Mouse (Mus musculus) cerebellum, postnatal 25 days (tissue): ENCODE results near the gene Syn3.
"Not testable (repeated sequence)": the region's sequence is repeated elsewhere in the genome, so short reads cannot be mapped to it uniquely, and the experiment has no call there.

Experiments used
- DNase-seq, 2 experiments: peaks; one replicate each; pipeline ENCODE4 v3.0.0; 2021; ENCODE audit warnings: mixed read lengths in 2 of 2

Syn3 gene

DNA sequence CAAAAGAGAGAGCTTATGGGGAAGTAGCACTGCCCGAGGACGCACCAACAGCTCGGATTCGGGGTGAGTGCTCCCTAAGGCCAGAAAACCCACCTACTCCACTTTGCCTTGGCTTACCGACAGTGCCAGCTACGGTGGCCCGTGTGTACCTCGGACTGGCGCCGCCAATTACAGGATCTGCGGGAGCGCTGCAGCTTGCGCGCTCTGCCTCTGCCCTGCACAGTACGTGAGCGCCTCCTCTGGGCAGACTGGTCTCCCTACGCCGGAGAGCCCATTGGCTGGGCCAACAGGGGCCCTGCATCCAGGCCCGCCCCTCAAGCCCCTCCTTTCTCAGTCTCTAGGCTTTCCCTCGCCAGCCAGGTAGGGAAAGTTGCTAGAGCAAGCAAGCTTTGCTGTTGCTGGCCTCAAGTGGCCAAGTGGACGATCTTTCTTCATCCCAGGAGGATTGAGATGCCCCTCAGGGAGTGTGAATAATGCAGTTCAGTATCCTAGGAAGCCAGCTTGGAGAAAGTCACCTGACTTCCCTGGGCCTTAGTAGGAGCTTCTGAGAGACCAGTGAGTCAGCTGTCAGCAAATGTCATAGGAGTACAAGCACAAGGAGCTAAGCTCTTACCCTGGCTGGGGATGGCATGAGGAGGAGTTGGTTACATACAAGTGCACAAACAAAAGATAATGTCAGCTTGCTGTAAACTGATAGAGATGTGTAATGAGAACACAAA, at the start of gene Syn3:
Syn3 (minus strand) TSS at position 224 of the 719 bp plus-strand sequence.
- peak; percentile 95 to 98 for DNase-seq

DNA sequence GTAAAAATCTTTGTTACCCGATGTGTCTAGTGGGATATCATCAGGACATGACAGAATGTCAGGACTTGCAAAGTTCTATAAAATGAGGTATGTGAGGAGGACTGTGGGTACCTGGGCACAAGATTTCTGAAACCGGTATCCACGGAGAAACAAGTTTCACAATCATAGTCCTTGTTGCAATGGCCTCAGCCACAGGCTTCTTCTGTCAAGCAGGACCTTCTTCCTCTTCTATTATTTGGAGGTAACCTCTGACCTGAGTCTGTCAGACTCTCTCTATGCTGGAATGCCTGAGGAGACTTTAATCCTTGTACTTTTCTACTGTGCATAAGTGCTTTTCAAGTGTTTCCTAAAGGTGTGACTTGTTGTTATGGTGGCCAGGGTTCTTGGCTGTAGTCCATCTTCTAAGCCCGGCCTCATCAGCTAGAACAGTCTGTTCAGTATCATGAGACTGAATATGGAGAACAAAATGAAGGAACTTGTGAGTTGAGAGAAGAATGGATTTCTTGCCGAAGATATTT, 27.7 kb upstream of the Syn3 start:
- not testable (repeated sequence) for DNase-seq

DNA sequence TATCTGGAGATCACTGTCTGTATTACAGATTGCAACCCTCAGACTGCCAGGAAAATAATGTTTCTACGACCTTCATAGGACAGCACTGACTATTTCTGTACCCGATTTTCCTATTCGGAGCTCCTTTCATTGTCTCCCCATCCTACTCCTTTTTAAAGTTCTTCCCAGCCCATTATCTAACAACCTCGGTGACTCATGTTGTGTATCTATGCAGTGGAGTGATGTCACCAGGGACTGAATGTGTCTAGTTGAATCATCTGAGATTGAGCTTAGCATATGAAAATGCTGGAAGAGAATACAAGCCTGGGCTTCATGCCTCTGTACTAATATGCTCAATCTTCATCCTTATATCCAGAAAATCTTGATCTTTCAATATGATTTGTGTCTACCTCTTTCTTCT, 15.1 kb upstream of the Syn3 start:
- no peak for DNase-seq

DNA sequence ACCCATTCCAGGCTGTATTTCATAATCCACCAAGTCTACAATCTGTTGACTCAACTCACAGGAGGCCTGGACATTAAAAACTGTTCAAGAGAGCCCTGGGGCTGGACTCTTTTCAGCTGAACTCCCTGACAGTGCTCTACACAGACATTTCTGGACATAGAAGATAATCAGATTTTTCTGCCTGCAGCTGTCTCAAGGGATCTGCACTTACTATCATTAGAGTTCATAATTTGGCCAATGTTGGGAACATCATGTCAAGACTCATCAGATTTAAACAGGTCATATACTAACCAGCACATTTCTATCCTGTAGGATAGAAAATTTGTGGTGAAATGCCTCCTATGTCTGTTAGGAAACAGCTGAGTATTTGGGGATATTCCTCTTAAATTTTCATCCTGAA, 12.2 kb upstream of the Syn3 start:
- DNase-seq = no peak

DNA sequence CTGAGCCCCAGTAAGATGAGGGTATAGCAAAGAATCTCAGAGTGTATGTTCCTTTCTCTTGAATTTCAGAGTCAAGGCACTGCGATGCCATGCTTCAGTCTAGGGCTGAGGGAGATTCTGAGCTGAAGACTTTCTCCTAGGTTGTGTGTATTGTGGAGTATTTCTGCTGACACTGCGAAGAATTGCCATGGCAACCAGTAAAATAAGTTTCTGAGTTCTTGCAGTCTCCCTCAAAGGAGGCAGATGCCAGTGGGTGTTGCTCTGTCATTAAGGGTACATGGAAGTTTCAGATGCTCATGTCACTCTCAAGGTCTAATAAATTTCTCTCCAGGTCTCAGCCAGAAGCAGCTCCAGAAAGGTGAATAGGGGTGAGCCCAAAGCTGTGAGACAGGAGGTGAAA, 3.4 kb upstream of the Syn3 start:
- DNase-seq = no peak

DNA sequence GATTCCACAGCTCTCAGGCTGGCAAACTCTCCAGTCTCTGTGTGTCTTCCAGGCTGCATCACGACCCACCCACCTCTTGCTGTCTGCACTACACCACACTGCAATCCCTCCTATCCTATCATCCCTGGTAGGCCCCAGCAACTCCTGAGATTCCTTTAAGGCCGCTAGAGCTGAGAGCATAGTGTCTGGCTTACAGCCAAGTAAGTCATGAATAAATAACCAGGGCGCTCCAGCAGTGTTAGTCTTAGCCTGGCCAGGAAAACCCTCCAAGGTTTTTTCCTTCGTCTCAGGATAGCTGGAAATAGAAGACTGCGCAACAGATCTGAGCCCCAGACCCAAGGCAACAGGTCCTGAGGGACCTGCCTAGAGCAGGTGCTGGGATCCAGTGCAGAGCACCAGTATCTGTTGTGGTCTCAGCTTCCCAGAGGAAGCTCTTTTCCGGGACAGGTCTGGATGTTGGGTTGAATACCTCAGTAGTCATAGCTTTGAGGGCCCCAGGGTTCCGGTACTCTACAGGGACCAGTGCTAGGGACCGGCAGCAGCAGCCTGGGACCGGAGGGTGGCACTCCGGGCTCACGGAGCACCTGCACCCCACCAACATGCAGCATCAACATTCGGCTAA, 534 bp downstream of the Syn3 start:
- DNase-seq = no peak

DNA sequence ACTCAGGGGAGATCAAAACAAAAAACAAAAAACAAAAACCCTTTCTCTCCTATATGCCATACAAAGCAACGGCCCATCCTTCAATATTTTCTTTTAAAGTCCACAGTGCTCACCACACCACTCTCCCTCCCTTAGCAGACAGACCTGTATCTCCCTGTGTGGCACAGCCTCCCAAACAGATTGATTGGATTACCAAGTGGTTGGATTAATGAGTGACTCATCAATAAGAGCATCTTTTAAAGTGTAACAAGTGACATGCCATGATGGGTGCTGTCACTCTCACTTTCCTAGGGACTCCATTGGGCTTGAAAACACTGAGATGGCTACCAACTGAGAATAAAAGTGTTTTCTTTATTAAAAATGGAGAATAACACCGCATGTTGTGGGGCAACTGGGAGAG, 2.8 kb downstream of the Syn3 start:
- no peak for DNase-seq

DNA sequence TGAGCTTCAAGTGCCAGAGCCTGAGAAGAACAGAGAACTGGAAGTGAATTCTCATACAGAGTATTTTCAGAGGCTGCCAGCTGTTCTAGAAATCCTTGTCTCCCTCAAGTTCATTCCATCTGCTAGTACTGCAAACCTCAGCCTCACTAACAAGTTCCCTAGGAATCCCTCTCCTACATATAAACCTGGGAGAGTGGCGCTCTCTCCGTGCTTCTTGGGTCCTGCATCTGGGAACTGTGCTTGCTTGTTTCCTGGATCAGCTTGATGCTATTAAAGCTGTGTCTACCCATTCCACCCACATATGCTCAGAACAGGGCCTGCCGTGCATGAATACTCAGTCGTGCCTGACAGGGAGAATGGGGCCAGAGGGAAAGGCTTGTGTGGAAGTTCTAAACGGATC, 5.6 kb downstream of the Syn3 start:
- no peak for DNase-seq

DNA sequence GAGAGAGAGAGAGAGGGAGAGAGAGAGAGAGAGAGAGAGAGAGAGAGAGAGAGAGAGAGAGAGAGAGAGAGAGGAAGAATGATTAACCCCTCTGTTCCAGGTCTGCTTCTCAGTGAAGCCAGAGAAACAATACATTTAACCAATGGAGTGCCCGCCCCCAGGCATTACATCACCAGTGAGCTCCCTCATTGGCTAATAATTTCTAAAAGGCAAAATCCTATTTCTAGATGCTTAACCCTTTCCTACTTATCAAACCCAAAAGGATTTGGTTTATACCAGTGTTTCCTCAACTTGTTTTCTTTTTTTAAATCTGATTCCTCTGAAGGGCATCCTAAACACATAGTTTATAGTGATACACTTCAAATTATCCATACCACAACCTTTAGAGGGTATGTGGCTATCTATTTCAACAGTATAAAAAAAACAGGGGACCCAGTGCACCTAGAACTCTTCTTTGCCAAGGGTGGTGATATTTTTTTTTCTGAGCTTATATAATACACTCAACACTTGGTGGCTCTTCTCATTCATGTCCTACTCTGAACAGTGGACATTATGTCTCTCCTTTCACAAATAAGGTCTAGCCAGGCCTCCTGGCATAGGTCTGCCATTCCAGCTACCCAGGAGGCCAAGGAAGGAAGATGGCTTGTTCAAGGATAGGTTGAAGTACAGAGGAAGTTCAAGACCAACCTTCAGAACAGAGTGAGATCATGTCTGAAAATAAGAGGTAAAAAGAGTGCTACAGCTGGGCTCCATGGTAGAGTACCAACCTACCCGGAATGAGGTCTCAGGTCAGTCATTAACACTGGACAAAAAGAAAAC, 6.4 kb downstream of the Syn3 start:
- DNase-seq = peak in 1 of 2 experiments; percentile 71

DNA sequence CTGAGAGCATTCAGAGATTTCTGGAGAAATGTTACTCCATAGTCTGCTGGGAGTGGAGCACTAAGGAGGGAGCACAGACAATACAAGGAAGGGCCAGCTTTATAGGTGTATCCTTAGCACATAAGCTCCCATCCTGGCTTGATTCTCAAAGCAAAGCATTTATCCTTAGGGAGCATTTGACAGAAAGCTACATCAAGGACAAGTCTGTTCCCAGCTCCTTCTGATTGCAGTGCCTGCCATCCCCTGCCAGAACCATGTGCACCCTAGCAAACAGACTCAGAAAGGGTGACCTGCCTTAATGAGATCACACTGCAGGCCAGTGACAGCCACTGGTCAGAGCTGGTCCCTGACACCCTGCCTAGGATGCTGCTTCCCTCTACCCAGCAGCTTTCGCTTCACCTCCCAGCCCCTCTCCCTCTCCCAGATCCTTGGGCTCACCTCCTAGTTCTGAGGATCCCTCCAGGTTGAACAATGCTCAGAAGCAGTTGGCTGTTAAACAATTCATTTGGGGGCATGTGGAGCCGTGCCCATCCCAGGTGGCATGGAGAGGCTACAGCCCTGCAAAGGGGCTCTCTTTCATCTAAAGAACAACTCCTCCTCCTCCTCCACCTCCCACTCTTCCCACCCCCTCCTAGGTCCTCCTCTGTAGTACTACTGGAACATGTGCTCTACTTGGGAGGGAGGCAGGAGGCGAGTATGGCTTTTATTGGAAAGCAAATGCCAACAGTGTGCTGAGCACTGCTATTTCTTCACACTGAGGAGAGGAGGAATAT, 7.2 kb downstream of the Syn3 start:
- DNase-seq = peak; percentile 42 to 47

DNA sequence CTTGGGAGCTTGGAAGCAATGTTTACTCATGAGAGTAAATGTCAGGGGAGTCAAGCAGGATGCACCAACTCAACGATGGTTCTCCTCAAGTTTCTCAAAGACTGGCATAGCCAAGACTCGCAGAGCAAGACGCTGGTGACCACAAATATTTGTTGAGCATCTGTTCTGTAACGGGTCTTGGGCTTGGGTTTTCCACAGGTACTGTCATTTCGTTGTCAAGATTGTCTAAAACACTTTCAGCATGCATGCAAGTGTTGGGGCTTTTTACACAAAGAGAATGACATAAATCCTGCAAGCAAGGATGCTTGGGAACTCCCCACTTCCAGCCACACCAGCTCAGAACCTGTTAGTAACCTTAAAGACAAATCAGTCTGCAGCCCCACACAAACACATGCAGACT, 10.2 kb downstream of the Syn3 start:
- no peak for DNase-seq

DNA sequence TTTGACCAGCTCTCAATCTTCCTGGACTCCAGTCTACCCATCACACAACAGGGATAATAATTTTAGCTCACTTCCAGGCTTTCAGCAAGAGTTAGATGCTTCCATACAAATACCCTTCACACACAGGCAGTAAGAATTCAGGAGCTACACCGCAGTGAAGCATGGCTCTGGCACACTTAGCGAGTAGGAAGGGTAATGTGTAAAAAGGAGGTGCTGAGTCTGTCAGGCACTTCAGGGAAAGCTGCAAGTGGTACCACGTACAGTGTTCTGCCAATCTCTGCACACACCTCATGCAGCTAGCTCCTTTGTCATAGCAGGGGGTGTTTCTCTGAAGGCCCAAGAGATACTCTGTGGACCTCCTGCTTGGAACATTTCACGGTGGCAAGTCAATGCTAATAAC, 12.7 kb downstream of the Syn3 start:
- no peak for DNase-seq

DNA sequence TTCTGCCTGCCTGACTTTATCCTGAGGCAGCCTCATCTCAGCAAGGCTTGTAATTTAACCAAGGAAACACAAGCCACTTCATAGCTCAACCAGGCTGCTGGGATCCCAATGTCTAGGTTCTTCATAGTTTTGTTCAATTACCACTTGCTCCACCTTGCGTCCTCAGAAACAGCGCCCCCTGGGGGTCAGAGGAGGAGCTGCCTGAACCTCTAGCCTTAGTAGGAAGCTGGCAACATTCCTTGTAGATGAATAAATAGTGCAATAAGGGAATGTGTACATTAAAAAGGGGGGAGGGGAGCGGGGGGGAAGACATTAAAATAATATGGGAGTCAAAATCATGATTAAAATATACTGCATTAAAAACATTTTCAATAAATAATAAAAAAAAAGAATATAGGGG, 14.7 kb downstream of the Syn3 start:
- peak; percentile 53 to 71 for DNase-seq

DNA sequence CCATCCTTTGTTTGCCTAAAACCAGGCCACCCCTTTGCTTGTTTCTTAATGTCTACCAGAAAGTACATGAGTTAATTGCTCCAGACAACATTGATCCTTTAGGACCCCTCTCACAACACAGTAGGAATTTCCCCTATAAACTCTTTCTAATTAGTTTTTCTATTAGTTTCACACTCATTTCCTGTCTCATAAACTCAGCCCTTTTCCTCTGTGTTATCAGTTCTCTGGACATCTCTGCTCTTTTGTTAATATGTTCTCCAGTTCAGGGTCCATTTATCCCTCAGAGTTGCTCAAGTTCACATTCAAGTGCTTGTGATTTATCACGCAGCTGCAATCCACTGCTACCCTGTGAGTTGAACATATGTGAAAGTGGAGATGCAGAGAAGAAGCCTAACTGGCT, 16.2 kb downstream of the Syn3 start:
- no peak for DNase-seq

DNA sequence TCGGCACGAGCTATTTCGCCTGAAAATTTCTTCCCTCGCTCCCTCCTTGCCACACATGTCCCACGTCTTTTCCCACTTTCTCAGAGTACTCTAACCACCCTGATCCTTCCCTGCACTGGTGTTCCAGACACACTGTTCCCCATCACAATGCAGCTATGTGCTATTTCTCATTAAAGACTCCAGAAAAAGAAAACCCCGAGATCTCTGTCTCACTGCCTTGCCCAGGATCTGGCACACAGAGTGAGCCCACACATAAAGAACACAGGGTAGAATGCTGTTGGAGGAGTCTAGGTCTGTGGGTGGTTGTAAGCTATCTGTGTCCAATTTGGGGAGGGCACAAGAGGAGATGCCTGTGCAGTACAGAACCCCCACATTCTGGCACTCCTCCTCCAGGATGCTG, 18.0 kb downstream of the Syn3 start:
- DNase-seq = no peak

DNA sequence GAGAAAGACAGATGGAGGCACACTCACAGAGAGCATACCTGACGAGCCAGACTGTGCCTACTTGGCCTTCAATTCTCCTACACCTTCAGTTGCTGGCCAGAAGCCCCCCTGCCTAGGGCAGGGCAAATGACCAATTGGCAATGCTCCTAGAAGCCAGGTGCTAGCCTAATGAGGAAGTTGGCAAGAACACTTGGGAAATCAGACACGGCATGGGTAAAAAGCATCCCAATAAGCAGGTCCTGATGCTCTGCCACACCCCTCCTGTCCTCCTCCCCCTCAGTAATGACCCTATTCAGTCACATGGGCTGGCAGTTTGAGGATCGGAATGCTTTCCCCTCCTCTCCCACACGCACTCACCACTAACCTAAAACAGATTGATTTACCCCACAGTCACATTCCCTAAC, 19.0 kb downstream of the Syn3 start:
- peak; percentile 95 to 97 for DNase-seq

DNA sequence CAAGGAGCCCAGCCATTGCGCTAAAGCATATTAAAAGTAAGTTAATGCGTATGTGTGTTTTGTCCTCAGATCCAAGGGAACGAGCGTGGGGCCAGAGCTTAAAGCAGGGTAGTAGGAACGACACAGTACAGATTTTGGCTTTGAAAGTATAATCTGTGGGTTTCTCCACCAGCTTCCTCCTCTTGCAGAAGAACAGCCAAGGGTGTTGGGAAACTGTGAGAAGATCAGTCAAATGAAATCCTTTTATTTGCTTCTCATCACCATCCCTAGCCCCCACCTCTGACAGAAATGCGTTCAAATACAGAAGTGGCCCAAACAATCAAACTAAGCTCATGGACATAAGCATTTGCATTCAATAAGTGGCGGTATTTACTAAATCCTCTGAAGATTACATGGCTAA, 22.0 kb downstream of the Syn3 start:
- DNase-seq = no peak

DNA sequence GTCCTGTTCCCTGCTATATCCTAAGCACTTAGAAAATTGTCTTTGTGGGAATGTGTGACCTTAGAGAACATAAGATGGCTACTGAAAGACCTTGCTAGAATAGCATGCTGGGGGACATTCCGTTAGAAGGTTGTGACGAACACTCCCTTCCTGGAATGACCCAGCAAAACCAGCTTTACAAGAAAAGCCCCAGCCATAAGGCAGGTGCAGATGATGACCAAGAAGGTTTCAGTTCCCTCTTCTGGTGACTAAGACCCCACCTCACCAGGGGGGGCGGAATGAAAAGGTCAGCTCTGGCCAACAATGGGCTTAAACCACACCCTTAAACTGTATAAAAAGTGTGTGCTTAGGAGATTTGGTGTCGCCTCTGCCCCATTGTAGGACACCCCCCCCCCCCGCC, 23.4 kb downstream of the Syn3 start:
- DNase-seq = no peak

DNA sequence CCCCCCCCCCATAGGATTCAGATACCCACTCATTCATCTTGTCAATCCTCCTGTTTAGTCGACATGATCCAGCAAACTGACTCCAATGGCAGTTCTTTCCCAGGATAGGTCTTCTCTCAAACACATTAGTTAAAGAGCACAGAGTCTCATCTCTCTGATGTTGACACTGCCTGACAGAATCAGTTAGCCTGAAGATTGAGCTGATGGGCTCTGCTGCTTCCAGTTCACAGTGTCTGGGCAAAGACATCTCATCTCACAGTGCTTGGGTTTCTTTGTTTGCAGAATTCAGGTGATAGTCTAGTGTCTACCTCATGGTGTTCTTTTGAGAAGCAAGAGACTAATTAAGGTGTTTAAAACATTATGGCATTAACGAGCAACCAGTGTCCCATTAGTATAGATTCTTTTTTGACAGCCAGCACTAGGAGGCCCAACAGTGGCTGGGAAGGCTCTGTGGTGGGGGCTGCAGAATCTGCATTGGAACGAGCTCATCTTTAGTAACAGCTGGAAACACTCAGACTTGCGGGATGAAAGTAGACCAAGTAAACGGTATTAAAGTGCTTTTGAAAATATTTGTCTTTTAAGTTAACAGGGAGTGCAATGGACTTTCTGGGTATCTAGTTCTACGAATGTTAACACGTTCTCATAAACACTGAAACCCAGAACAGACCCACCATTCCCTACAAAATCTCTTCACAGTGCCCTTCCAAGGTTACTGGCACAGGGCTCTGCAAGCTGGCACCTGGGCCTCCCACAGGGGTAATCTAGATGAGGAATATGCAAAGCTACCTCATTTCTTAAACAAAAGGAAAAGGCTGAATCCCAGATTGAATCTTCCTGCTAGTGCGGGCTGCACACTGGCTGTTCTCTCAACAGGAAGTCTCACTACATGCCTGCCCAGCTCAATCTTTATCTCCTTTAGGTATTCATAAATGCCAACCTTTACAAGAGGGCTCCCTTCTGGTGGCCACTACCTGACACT, 24.2 kb downstream of the Syn3 start:
- peak in 1 of 2 experiments; percentile 24 for DNase-seq

DNA sequence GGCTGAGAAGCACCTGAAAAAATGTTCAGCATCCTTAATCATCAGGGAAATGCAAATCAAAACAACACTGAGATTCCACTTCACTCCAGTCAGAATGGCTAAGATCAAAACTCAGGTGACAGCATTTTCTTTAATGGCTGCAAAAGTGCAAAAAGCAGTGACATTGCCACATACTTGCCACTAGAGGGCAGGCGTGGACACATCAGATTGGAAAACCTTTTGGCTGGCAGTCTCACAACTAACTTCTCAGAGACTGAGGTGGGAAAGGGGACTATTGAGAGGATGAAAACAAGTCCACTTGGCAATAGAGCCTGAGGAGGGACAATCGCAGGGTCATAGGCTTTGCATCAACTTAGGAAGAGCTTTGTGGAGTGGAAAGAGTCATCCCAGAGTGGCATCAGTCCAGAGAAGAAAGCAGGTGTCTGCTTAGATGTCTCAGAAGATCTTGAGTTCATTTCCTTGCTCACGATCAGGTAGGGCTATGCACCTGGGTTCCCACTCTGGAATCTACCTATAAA, 25.0 kb downstream of the Syn3 start:
- peak; percentile 44 to 67 for DNase-seq
